Mouse (Mus musculus) spleen, postnatal 10 days (tissue): ENCODE measurements around the gene Cntn5.
"Not testable (repeated sequence)": the region's sequence is repeated elsewhere in the genome, so short reads cannot be mapped to it uniquely, and the experiment has no call there.

ENCODE experiments used
- DNase-seq, 2 experiments: peaks; one replicate each; pipeline ENCODE4 v3.0.0; 2021 to 2022; ENCODE audit warnings: low spot score in 2 of 2

The Cntn5 gene

DNA sequence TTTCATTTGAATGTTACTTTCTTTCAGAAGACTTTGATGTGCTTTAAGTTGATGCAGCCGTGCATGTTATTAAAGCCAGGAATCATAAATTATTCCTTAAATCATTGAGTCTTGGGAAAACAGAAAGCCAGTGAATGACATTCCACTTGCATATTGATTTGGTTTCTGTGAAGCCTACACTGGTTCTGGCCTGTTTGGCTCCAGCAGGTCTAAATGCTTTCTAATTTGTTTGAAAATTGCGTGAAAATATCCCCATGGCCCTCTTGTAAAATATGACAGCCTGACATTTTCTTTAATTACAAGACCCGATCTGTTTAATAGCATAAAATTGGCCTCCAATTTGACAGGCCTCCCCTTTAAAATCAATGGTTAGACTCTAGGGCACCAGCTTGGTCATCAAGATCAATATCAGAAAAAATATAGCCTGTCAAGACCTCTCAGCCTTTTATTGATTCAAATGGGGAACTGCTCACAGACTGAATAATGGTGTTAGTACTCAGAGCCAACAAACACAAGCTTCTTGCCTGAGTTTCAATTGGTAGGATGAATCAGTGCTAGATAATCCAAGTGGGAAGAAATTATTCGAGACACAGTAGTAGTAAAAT lies 247.3 kb downstream of the Cntn5 start:
- DNase-seq = no peak

DNA sequence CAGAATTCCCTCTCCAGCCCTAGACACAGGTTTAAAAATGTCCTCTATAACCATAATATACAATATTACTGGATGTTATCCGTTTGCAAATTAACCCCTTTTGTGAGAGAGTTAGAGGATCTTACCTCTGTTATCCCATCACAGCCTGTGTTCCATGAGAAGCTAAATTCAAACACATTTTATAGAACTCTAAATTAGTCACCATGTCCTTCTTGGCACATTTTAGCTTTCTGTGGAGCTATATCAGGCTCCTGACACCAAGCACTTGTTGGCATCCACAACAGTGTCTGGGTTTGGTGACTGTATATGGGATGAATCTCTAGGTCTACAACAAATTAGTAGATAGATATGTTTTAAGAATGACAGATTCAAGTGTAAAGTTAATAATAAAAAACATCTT lies 253.9 kb downstream of the Cntn5 start:
- DNase-seq = no peak

DNA sequence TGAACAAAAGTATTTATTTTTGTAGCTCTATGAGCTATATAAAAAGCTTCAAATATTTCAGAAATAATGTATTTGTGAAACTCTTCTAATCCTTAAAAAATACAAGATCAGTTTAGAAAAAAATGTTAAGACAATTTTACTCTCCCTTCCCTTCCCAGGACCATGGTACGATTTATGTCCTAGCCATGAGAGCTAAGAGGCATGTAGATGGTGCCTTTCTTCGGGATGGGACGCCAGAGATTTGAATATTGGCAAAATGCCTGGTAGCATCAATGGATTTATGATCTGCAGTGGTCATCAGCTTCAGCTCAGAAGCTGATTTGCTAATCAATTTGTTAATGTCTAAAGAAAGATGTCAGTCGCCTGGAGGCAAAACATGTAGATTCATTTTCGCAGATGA lies 258.6 kb downstream of the Cntn5 start:
- no peak for DNase-seq

DNA sequence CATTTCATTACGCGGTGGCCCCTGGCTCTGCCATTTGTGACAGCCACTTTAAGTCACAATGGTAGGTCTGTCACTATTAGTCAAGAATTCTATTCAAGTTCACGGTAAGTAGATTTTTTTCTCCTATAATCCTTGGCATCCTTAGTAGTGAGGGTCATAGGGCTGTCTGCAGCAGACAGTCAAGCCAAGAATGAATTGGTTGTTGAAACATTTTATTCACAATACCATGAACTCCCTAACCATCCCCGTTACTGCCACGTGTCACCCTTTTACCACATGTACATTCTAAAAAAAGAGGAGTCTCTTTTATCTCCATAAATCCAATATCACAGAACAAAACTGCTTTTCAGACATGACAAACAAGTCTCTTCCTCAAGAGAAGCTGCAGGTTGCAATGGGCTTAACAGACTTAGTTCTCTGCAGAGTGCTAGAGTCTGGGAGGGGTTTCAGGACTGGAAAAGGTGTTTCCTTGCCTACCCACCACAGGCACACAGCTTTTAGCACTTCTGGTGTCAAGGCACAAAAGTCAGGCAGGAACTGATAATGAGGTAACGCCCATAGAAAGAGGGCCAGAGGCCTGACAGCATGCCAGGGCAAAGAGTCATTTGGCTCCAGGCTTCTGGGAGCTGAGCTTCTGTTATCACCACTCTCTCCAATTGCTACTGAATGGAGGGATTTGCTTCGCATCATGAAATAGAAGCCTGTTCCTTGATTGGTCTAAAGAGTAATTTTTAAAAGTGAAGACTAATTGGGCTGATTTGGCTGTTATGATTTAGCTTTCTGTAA lies 259.3 kb downstream of the Cntn5 start:
- DNase-seq = no peak

DNA sequence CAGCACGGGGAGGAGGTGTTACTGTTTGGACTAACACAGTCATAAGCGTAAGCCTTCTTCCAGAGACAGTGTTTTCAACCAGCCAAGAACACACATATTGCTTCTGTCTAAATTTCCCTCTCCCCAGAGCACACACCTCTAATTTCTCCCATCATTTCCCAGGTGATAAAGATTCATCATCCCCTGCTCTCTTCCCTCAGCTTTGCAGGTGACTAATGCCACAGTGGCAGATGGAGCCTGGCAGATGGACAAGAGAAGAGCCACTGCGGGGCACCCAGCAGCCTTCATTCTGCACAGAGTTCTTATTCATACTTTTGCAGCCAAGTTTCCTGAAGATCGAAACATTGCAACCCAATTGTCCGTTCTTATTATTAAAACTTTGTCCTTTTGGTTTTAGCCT lies 286.5 kb downstream of the Cntn5 start:
- DNase-seq = no peak

DNA sequence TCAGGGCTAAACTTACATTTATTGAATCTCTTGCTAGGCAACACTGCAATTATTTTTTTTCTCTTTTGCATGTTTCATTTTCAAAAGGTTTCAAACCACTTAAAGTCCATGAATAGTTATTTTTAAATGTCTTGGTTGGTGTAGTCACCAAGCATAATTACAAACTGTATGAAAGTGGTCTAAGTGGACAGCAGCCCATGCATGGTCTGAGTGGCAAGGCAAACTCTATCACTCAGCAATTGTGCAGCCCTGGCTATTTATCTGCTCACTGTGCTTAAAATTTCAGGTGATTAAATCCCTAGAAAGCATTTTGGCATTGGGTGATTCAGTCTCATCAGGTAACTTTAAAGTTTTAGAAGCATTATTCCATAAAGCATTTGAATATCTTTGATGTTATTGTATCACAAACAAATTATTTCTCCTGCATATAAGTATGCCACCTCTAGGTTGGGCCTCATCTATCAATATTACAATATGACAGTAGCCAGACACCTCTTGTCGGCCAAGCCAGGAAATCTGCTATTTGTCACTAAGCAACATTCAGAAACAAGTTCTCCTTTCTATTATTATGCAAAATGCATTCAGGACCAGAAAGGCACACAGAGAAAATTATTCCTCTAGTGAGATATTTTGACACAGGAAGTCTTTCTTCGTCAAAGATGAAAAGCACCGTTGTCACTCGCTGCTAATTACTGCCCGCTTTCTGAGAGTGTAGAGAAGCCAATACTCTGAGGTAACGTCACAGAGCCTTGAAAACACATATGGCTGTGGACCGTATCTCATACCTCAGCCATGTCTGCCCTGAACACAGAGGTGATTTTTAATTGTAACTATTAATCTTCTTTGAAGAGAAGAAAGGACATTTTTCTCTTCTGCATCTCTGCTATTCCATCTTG lies 329.0 kb downstream of the Cntn5 start:
- no peak for DNase-seq

DNA sequence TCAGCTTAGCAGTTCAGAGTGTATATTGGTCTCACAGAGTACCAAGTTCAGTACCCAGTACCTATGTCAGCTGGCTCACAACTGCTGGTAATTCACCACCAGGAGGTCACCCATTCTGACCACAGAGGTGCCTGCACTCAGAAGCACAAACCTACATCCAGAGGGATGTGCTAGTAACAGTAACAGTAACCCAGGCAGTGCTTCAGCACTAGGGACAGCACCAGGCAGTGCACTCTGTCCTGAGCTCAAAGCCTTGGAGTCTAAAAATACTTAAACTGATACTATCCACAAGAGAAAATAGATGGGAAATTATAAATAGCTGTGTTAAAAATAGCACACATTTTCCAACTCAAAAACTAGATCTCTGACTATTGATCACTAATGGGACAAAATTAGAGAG lies 334.7 kb downstream of the Cntn5 start:
- DNase-seq = no peak

DNA sequence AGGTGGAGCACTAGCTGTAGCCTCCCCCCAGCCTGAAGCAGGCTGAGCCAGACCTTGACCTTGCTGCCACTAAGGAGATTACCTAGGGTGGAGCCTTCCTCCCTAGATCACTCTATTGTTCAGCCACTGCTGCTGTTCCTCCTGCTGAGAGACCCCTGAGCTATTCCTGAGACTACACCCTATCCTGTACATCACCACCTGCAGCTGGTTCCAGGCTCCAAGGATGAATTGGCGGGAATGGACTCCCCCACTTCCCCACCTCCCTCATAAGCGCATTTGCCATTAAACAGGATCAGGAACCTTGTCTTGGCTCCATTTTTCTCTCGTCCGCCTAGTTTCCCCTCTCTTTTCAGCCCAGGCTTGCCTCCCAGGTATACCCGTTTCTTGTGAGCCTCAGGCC lies 363.7 kb downstream of the Cntn5 start:
- DNase-seq = not testable (repeated sequence)

DNA sequence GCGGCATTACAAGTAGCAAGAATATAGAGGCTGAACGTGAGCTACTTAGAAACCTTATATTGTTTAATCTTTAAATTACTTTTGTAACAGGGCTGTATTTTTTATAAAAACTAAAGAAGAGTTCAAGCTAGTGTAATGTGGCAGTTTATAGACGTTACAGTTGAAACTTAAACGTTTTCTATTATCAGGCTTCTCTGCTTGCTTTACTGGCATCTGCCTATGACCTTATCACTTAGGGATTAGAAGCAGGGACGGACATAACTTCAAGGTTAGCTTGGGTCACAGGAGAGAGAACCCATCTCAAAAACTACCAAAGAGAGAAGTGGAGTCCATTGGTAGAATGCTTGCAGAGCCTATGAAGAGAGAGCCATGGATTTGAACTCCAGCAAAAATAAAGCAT lies 372.3 kb downstream of the Cntn5 start:
- no peak for DNase-seq

DNA sequence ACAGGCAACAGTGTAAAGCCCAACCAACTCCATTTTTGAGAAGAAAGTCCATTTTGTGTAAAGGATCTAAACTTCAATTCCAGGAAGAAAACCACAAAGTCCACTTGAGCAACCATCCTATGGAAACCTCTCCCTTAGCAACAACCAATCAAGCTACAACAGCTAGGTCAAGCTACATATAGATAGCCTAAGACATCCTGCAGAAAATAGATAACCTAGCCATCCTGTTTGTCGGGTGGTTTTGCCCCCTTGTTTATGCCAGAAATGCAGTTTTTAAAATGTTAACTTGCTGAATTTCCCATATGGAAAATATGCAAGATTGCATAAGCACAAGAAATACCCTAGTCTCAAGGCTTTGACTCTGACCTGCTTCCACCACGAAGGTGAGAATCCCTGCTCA lies 373.5 kb downstream of the Cntn5 start:
- DNase-seq = no peak

DNA sequence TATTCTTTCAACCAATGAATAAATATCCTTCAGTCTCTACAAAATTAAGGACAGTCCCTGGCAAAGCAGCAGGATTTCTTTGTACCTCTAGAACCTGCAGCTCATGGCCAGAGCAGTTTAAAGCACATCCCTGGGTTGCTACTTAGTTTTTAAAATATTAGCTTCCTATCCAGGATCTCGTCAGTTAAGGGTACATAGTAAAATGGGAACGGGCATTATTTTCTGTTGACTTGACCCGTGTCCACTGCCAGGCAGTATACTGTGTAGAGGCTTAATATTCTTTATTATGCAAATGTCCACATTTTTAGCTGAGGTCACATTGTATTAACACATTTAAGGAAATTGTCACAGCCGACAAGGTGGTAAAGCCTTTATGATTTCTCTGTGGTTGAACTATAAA lies 375.0 kb downstream of the Cntn5 start:
- no peak for DNase-seq

DNA sequence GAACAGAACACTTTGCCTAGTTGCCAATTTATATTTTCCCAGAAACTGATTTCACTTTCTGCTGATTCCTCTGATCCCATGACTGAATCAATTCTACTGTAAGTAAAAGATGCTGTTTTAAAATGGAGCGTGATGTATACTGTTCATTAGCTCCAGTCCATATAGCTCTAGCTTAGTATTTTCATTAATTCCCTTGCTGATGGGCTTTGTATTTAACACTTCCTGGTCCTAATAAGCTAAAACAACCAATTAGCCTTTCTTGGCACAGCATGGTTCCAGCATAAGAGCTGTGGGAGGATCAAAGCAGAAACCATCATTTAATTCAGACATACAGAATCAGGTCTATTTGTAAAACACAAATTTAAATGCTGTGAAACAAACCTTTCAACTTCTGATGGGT lies 375.5 kb downstream of the Cntn5 start:
- DNase-seq = no peak

DNA sequence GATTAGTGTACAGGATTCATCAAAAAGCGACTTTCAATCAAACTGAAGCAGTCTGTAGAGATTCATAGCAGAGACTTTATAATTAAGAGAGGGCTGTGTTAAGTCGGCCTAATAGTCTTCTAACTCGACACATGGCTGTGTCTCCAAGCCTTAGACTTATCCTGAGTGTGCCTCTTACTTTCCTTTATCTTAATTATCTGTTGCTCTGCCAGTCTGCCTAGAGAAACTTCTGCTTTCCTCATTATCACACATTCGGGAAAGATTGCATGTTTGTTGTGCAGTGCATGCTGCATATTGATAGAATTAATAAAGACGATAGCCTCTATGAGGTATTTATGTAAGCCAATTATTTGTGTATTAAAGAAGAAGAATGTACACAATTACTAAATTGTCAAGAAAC lies 375.9 kb downstream of the Cntn5 start:
- DNase-seq = no peak

DNA sequence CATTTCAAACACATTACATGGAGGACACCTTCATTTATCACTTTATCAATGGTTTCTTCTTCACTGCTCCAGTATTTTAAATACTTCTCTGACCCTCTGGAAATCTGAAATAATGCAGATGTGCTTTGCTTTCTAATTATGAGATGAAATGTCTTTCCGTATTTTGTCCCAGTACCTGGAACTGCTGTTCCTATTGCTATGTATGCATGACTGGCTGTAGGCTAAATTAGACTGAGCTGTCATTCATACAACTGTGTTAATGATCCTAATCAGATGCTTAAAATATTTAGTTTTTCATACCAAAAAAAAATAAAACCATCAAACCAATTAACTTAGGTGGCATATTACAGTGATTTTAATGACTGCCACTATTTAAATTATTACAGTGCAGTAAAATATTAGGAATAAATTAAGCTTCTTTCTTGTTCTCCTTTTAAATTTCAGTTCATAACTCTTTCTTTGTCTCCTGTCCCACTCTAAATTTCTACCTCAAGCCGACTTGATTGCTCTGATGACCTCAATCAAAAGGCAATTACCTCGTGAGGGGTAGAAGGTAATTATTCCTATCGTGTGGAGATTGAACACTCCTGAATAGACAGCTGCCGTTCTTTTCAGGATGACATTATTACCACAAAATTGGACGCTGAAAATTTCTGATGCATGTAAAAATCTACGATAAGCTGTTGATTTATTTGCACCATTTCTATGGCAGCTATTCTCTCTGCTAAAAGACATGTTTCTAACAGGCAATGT lies 378.5 kb downstream of the Cntn5 start:
- no peak for DNase-seq

DNA sequence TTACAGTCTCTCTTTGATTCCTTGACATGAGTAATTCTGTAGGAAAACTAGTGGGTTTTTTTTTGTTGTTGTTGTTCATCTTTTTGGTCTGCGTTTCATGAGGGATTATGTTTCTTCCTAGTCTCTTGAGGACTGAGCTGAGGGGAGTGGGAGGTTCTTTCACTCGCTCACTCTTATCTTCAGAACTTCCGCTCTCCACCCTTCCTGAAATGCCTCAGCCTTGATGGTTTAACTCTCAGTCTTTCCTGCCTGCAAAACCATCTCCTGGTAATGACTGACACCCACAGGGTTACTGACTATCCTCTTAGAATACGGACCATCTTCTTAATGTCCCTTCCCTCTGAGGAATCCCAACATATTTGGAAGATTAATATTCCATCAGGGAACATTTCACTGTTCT lies 382.0 kb downstream of the Cntn5 start:
- DNase-seq = no peak

DNA sequence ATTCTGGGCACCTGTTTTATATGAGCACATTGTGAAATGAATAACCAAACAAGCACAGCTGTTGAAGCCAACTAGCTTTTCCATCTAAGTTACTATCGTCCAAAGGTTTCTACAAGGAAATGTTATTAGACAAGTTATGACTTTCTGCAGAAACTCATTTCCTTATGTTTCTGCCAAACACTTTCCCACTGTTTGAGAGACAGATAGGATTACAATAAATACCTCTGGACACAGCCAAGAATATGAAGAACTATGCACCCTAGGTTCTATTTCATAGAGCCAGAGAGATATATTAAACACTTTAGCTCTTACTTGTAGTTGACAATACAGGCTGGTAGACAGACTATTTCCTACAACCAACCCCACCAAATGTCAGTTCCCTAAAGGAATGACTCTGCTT lies 383.5 kb downstream of the Cntn5 start:
- DNase-seq = no peak

DNA sequence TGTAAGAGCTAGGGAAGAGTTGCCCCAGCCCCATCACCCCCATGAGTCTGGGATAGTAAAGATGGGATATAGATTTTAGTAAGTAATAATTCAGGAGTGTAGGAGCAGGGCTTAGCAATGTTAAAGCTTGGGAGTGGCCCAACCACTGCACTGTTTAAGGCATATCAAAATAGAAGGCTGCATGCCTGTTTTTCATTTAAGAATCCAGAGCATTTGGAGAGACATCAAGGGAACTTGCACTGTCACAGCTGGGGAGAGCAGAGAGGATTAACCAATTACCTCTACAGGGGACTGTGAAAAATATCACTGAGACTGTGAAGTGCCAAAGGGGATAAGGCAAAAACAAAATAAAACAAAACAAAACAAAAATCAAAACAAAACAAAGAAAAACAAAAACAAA lies 412.3 kb downstream of the Cntn5 start:
- no peak for DNase-seq

DNA sequence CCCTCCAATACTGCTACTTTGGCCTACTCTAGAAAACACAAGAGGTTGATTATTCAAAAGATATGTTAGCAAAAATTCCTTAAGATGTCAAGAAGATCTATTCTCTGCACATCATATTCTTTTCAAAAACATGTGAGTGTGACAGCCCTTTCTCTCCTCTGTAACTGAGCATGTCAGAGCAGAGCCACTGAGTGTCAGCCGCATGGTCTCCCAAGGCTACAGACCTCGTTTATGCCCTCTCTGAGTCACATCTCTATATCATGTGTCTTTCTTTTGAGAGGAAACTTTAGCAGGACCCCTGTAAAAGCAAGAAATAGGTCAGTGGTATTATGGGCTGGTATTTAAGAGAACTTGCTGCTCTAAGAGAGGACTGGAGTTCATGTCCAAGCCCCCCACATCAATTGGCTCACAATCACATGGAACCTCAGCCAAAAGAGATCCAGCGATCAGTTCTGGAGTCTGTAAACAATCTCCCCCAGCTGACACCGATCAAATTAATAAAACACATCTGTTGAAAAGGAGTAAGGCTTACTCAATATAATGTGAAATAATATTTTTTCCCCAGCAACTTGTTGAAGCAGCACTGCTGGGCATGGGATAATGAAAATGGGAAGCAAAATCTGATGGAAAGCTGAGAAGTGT lies 433.0 kb downstream of the Cntn5 start:
- DNase-seq = no peak

DNA sequence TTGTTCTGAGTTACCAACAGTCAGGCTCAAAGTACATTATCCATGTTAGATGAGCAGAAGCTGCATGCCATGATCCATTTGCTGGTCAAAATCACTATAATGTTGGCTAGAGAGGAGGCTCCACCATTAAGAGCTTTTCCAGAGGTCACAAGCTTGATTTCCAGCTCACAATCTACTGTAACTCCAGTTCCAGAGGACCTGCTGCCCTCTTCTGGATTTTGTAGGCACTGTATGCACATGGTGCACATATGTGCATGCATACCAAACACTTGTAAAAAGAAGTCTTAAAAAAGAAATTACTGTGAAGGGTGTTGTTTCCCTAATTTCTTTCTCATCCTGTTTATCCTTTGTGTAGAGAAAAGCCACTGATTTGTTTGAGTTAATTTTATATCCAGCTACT lies 439.8 kb downstream of the Cntn5 start:
- DNase-seq = no peak

DNA sequence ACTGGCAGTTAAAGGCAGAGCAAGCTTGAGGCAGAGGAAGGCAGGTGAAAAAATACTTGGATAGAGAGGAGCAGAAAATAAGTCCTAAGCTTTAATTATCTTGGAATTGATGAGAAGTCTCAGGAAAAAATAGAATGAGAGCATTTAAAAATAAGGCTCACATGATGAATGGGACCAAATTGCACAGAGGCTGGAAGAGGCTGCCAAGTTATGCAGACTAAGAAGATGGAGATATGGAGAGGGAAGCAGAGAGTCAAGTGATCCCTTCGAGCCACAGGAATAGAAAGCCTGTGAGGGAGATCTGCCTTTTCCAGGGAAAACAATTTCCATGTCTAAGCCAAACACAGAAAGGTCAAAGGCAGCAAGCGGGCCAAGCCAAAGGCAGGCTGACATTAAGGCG lies 446.7 kb downstream of the Cntn5 start:
- no peak for DNase-seq

DNA sequence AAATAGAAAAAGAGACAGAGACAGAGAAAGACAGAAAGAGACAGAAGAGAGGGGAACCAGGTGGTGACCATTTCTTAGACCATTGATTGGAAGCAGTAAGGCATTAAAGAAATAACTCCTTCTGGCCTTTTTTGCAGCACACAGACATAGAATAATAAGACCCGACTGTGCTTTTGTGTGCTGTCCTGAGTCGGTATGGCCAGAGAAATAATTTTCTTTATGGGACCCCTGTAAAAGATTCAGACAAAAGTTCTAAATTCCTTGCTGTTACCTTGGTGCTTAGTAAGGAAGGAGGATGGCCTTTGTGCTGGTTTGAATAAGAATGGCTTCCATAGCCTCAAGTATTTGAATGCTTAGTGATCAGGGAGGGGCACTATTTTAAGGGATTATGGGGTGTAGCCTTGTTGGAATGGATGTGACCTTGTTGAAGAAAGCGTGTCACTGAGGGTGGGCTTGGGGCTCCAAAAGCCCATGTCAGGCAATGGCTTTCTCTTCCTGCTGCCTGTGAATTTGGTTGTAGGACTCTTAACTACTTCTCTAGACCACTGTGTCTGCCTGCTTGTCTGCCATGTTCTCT lies 455.5 kb downstream of the Cntn5 start:
- no peak for DNase-seq
